Mouse (Mus musculus) cerebellum, adult (tissue): Measurements from ENCODE around the gene Ubr4.

Experiments used
- ATAC-seq: cut with Nextera tagmentation; 2 replicates; pipeline ENCODE4 v1.9.2; 2017; ENCODE audit warnings: mild to moderate bottlenecking, moderate library complexity, mixed read lengths; ENCODE audit not compliant: insufficient number of reproducible peaks, low FRiP score, low TSS enrichment

Gene Ubr4

DNA sequence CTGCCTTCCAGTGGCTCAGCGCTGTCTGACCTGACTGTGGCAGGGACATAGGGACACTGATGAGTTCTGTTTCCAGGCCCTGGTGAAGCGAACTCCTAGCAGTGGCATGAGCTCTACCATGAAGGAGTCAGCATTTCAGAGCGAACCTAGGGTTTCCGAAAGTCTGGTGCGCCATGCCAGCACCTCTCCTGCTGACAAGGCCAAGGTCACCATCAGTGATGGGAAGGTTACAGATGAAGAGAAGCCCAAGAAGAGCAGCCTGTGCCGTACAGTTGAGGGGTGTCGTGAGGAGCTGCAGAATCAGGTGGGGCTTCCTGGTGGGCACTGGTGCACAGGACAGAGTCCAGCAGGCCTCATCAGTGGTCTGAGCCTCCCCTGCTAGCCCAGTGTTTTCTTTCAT lies 69.2 kb downstream of the Ubr4 start:
- ATAC-seq = no peak

DNA sequence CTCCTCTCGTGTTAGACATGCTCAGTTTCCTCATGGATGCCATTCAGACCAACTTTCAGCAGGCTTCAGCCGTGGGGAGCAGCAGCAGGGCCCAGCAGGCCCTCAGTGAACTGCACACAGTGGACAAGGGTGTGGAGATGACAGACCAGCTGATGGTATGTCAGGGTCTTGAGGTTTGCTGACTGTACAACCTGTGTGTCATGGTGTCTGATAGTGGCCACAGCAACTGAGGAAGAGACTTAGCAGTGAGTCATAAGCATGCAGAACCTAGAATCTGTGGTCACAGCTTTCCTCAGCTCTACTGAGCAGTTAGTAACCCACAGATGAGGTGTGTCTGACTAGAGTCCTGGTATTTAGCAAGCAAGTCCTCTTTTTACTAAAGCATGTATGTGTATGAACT lies 70.0 kb downstream of the Ubr4 start:
- no peak for ATAC-seq

GRCm38 (mm10) chr4:139423270-139423669 lies 70.9 kb downstream of the Ubr4 start:
- no peak for ATAC-seq

- peak; percentile 78; the same call in 1 of the 2 replicates for ATAC-seq
Measured at GRCm38 (mm10) chr4:139430176-139430575, 77.8 kb downstream of the Ubr4 start.

DNA sequence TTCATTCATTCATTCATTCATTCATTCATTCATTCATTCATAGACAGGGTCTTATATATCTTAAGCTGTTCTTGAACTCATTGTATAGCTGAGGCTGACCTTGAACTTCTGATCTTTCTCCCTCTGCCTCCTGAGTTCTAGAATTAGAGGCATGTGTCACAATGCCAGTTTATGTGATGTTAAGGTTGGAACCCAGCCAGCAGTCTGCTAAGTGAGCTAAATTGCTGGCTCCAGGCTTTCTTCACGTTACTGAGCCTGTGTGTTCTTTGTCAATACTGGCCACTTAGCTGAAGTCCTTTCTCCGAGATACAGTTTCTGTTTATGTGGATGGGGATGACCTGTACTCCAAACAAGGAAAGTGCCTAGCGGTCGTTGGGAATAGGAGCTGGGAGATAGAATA lies 78.5 kb downstream of the Ubr4 start:
- no peak for ATAC-seq

DNA sequence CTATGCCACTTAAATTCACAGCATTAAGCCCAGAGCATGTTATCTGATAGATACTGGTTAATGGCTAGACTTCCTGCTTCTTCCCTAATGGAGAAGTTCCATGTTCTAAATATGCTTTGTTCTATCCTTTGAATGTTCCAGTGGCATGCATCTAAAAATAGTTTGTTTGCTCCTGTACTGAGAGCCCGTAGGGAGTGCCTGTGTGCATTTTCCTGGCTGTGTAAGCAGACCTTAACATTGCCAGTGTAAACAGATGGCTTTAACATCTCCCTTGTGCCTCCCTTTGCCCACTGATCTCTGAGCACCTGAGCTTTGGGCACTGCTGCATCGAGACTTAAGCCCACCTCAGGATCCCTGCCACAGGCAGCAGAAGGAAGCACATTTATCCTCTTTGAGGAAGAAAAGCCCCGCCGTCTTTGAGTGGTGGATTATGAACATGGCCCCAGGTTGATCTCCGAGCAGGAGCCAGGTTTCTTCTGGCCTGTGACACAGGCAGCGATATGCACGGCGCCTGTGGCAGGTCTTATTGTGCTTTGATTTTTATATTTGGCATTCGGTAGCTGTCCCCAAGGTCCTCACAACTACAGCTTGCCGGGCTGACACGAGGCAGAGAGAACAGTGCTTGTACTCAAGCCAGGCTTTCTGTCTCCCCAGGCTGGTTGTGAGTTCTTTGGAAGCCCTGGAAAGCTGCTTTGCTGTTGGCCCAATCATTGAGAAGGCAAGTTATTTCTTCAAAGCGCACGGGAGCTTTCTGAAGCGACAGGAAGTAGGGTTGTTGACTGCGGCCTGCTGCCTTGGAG lies 80.8 kb downstream of the Ubr4 start:
- no peak for ATAC-seq

- ATAC-seq = no peak
Measured at GRCm38 (mm10) chr4:139441244-139441643, 88.8 kb downstream of the Ubr4 start.

DNA sequence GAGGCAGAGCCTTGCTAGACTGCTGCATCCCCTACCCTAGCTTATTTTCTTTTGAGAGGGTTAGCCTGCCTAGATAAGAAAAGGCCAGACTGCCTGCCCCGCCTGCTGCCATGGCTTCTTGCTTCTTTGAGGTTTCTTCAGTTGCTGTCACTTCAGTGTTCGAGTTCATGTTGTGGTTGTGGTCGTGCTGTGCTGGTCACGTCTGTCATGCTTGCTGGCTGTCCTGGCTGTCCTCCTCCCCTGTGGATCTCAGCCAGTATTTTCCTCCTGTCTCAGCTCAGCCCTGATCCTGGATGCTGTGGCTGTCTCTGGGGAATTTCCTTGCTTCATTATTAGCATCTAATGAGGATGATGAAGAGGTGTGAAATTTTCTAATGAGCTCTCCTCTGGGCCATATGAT lies 89.4 kb downstream of the Ubr4 start:
- no peak for ATAC-seq

DNA sequence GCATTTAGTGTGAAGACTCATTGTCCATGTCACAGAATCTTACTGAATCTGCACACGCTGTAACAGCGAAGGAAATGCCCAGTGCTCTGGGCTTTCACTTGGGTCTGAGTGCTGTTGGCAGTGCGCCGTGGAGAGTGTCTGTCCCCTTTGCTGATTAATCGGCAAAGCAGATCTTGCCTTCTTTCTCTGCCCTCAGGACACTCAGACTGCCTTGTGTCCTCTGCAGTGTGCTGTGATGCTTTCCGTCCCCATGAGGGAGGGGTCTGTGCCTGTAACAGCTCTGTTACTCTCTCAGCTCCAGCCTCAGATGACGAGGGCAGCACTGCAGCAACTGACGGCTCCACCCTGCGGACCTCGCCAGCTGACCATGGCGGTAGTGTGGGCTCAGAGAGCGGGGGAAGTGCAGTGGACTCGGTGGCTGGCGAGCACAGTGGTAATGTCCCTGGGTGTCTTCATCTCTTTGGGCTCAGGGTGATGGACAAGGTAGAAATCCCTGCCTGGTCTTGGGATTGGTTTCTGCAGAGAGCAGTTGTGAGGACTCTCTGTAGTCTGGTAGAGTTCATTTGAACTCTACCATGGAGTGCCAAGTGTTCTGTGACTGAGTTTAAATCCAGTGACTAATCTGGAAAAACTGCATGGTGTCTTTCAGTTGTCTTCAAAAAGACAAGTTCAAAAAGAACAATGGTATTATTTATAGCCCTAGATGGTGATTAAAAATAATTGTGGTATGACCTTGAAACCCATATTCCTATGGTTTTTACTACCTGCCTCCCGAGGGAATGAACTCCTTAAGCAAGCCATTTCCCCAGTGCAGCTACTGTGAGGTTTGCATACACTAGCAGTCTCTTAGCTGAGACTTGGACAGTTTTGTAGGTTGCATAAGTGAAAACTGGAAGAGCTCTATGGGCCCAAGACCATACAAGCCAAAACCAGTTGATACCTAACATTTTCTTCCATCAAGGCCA lies 90.3 kb downstream of the Ubr4 start:
- no peak for ATAC-seq

GRCm38 (mm10) chr4:139444315-139444714 lies 91.9 kb downstream of the Ubr4 start:
- peak; percentile 60; the same call in 1 of the 2 replicates for ATAC-seq

- no peak for ATAC-seq
Measured at GRCm38 (mm10) chr4:139446176-139446575, 93.8 kb downstream of the Ubr4 start.

DNA sequence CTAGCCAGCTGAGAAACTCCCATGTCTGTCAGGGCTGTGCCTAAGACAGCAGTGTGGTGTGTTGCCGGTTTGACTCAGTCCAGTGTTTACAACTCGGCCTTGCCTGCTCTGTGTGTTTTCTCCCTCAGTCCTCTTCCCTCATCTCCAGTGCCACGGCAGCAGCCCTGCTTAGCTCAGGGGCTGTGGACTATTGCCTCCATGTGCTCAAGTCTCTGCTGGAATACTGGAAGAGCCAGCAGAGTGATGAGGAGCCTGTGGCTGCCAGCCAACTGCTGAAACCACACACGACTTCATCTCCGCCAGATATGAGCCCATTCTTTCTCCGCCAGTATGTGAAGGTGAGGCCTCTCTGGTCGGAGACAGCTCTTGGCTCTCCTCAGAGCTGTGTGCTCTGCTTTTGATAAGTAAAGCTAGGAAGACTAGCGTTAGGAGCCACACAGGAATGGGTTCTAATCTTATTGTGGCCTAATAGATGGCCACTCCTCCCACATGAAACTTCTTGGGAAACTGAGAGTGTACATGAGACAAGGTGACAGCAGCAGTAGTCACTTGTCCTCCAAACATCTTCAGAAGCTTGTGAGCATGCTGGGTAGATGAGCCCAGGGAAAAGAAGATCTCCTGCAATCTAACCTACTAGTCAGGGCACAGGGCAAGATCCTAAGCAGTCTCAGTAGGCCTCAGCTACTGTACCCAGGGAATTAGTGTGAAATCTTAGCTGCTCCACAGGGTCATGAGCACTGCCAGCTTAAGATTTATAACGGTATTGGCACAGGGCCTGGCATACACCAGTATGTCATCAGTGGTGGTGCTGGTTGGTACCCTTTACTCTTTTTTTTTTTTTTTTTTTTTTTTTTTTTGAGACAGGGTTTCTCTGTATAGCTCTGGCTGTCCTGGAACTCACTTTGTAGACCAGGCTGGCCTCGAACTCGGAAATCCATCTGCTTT lies 94.6 kb downstream of the Ubr4 start:
- ATAC-seq = no peak

- peak; percentile 56; the same call in 1 of the 2 replicates for ATAC-seq
Measured at GRCm38 (mm10) chr4:139452944-139453700, 100.7 kb downstream of the Ubr4 start.

DNA sequence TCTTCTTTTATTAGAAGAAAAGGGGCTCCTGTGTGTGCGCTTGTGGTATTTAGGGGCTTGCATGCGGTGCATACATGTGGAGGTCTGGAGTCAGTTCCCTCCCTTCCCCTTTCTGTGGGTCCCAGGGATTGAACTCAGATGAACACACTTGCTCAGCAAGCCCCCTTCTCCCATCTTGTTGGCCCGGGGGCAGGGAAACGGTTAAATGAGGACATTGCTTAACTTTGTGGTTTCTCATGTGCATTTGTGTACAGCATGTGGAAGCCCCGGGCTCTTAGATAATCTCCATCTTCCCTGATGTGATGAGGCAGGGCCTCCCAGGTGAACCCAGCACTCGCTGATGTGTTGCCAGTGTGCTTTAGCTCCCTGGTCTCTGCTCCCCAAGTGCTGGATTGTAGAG lies 101.9 kb downstream of the Ubr4 start:
- ATAC-seq = no peak

DNA sequence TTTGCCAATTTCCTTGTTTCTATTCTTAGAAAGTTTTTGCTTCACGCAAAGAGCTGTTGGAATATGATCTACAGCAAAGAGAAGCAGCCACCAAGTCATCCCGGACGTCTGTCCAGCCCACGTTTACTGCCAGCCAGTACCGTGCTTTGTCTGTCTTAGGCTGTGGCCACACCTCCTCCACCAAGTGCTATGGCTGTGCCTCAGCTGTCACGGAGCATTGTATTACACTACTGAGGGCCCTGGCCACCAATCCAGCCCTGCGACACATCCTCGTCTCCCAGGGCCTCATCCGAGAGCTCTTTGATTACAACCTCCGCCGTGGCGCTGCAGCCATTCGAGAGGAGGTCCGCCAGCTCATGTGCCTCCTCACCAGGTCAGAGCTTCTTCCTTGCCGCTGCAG lies 107.6 kb downstream of the Ubr4 start:
- no peak for ATAC-seq

- no peak for ATAC-seq
Measured at GRCm38 (mm10) chr4:139464163-139464562, 111.8 kb downstream of the Ubr4 start.

- peak; percentile 53; the same call in 1 of the 2 replicates for ATAC-seq
Measured at GRCm38 (mm10) chr4:139466541-139466940, 114.1 kb downstream of the Ubr4 start.

GRCm38 (mm10) chr4:139470198-139470597 lies 117.8 kb downstream of the Ubr4 start:
- ATAC-seq = peak; percentile 69; the same call in 1 of the 2 replicates
